Mouse (Mus musculus): ENCODE results near the gene Kif5a. TPM values are rescaled to one million over a fixed set of nuclear protein-coding genes. Genes with fewer than 3 reads are reported as not detected.

The Kif5a gene
- polyA plus RNA-seq, 1 experiment from 2014 or later = 1.2 TPM

DNA sequence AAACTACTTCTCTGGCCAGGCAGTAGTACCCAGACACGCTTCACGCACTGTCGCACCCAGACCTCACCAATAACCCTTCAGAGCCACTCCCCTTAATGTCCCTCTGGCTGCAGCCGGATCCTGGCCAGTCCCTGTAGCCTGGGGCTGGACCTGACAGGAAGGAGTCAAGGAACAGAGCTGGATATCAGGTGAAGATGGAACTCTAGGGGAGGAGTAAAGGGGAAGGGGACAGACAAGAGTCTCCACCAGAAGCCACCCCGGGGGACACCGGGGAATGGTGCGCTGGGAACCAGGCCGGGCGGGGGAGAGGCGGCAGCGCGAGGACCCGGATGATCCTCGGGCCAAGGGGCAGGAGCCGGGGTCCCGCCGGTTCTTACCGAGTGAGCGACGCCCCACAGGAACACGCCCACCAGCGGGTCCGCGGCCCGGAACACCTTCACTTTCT lies 52.2 kb downstream of the Kif5a start:
- WGBS = under 1% methylated on average over 25 of the region's 25 CpGs
- Histone ChIP-seq H3K27me3 (ENCODE audit: control insufficient read depth, insufficient read depth, low read length) (no peaks in the 10 kb centered on the region), H3K9me3 (ENCODE audit: control insufficient read depth, low read length) (no peaks in the 10 kb centered on the region), H3K4me3 (ENCODE audit: control insufficient read depth in 1 of 2, insufficient read depth in 1 of 2, low read depth in 1 of 2, low read length in 2 of 2) (peak overlapping the region; percentile 65 to 95), H3K9ac (ENCODE audit: low read length) (peak overlapping the region; percentile 88), H3K27ac (replicated peaks in 1 of 2; ENCODE audit: control insufficient read depth in 1 of 2, insufficient read depth in 1 of 2, low read depth in 2 of 2, low read length in 2 of 2) (peak overlapping the region in 1 of 2 experiments; percentile 57; a peak in 2 of 4 replicates), H3K36me3 (ENCODE audit: control insufficient read depth, insufficient read depth, low read length) (peaks cover 24% of the 10 kb centered on the region), H3K4me1 (ENCODE audit: control insufficient read depth in 2 of 2, insufficient read depth in 2 of 2, low read length in 2 of 2) (peaks cover 12 to 16% of the 10 kb centered on the region in 2 experiments), H3K4me2 (ENCODE audit: low read length) (peak overlapping the region; percentile 95)
- ATAC-seq (ENCODE audit: insufficient number of reproducible peaks, insufficient read depth, low FRiP score, low read depth) = peak; percentile 67

DNA sequence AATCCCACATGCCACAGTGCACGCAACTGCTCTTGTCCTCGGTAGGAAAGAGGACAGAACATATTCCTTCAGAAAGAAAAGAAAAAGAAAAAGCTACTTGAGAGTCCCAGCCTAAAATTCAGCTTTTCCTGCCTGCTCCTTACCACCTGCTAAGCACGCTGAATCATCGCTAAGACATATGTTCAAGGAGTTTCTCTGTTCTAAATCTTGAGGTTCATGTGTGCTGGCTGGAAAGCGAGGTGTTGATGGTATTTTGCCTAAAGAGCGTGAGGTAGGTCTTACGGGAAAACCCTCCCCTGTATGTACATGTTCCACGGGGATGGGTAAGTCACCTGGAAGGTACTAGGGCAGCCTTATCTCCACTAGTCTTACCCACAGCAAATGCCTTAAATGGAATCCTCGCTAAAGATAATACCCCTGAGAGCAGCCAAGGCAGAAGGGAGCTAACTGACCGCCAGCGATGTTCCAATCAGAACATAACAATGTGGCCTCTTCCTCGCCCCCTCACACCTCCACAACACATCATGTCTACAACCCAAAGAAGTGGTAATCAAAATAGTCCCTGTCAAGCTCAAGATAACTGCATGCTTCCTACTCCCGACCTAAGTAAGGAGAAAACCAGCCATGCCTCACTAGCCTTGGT lies 53.1 kb downstream of the Kif5a start:
- no peak for ATAC-seq (ENCODE audit: insufficient number of reproducible peaks, insufficient read depth, low FRiP score, low read depth)
- WGBS = 73% methylated on average over 13 of the region's 13 CpGs
- H3K9me3 ChIP-seq (ENCODE audit: control insufficient read depth, low read length) = no peaks in the 10 kb centered on the region
- H3K27ac ChIP-seq (replicated peaks in 1 of 2; ENCODE audit: control insufficient read depth in 1 of 2, insufficient read depth in 1 of 2, low read depth in 2 of 2, low read length in 2 of 2) = no peak overlapping the region
- H3K27me3 ChIP-seq (ENCODE audit: control insufficient read depth, insufficient read depth, low read length) = no peaks in the 10 kb centered on the region
- H3K4me2 ChIP-seq (ENCODE audit: low read length) = peak overlapping the region; percentile 95
- H3K36me3 ChIP-seq (ENCODE audit: control insufficient read depth, insufficient read depth, low read length) = peaks cover 32% of the 10 kb centered on the region
- H3K9ac ChIP-seq (ENCODE audit: low read length) = peak overlapping the region; percentile 88; the same call in 1 of the 2 replicates
- H3K4me3 ChIP-seq (ENCODE audit: control insufficient read depth in 1 of 2, insufficient read depth in 1 of 2, low read depth in 1 of 2, low read length in 2 of 2) = peak overlapping the region in 1 of 2 experiments; percentile 95; a peak in 1 of 4 replicates
- H3K4me1 ChIP-seq (ENCODE audit: control insufficient read depth in 2 of 2, insufficient read depth in 2 of 2, low read length in 2 of 2) = peaks cover 12 to 16% of the 10 kb centered on the region in 2 experiments

DNA sequence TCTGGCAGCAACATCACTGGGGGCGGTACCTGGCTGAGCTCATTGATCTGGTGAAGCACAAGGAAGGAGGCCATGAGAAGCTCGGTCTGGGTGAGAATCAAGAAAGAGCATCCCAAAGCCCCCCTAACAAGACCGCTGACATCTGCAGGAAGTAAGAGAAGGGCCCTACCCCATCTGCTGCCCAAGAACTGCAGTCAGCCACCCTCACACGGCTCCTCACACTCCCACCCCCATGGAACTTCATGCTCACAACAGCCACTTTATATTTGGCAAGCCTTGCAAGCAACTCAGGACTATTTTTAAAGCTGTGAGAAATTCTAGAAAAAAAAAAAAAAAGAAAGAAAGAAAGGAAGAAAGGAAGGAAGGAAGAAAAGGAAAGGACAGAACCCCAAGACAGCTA lies 54.2 kb downstream of the Kif5a start:
- H3K9me3 ChIP-seq (ENCODE audit: control insufficient read depth, low read length) = no peaks in the 10 kb centered on the region
- no peak for ATAC-seq (ENCODE audit: insufficient number of reproducible peaks, insufficient read depth, low FRiP score, low read depth)
- no peak overlapping the region for H3K4me3 ChIP-seq (ENCODE audit: control insufficient read depth in 1 of 2, insufficient read depth in 1 of 2, low read depth in 1 of 2, low read length in 2 of 2)
- no peak overlapping the region for H3K27ac ChIP-seq (replicated peaks in 1 of 2; ENCODE audit: control insufficient read depth in 1 of 2, insufficient read depth in 1 of 2, low read depth in 2 of 2, low read length in 2 of 2)
- H3K4me1 ChIP-seq (ENCODE audit: control insufficient read depth in 2 of 2, insufficient read depth in 2 of 2, low read length in 2 of 2) = peaks cover 12 to 16% of the 10 kb centered on the region in 2 experiments
- no peak overlapping the region for H3K9ac ChIP-seq (ENCODE audit: low read length)
- WGBS = 71% methylated on average over 4 of the region's 4 CpGs
- H3K36me3 ChIP-seq (ENCODE audit: control insufficient read depth, insufficient read depth, low read length) = peaks cover 43% of the 10 kb centered on the region
- no peaks in the 10 kb centered on the region for H3K27me3 ChIP-seq (ENCODE audit: control insufficient read depth, insufficient read depth, low read length)
- no peak overlapping the region for H3K4me2 ChIP-seq (ENCODE audit: low read length)

DNA sequence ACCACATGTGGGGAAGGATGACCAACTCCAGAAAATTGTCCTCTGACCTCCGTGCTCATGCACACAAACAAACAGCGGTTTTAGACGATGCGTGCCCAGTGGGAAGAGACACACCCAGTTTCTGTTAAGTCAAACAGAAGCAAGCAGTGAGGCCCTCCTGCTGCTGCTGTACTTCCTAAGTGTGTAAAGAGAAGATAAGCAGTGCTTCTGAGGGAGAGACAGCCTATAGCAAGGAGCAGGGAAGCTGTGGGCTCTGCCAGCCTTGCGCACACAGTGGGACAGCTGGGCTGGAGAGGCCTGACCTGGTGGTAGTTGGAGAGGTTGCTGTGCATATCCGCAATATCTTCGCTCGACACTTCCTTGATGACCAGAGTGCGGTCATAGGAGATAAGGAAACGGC lies 57.8 kb downstream of the Kif5a start:
- peaks cover 4 to 9% of the 10 kb centered on the region in 2 experiments for H3K4me1 ChIP-seq (ENCODE audit: control insufficient read depth in 2 of 2, insufficient read depth in 2 of 2, low read length in 2 of 2)
- H3K9me3 ChIP-seq (ENCODE audit: control insufficient read depth, low read length) = no peaks in the 10 kb centered on the region
- no peak for ATAC-seq (ENCODE audit: insufficient number of reproducible peaks, insufficient read depth, low FRiP score, low read depth)
- 66% methylated on average over 10 of the region's 10 CpGs for WGBS
- H3K27ac ChIP-seq (replicated peaks in 1 of 2; ENCODE audit: control insufficient read depth in 1 of 2, insufficient read depth in 1 of 2, low read depth in 2 of 2, low read length in 2 of 2) = no peak overlapping the region
- H3K9ac ChIP-seq (ENCODE audit: low read length) = no peak overlapping the region
- H3K36me3 ChIP-seq (ENCODE audit: control insufficient read depth, insufficient read depth, low read length) = peaks cover 67% of the 10 kb centered on the region
- no peak overlapping the region for H3K4me2 ChIP-seq (ENCODE audit: low read length)
- no peak overlapping the region for H3K4me3 ChIP-seq (ENCODE audit: control insufficient read depth in 1 of 2, insufficient read depth in 1 of 2, low read depth in 1 of 2, low read length in 2 of 2)
- no peaks in the 10 kb centered on the region for H3K27me3 ChIP-seq (ENCODE audit: control insufficient read depth, insufficient read depth, low read length)

DNA sequence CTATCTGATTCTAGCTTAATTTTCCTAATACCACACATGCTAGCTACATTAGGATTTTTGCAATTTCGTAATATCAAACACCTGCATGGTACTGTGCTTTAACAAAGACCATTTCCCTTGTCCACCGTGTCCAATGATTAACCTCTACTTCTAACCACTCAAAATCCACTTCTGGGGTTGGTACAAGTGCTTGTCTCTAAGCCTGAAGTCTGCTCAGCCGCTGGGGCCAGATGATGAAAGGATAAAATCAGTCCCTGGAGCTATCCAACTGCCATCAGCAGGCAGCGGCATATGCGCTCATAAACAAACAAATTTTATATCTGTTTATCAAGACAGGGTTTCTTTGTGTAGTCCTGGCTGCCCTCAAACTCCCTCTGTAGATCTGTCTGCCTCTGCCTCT lies 58.6 kb downstream of the Kif5a start:
- peaks cover 74% of the 10 kb centered on the region for H3K36me3 ChIP-seq (ENCODE audit: control insufficient read depth, insufficient read depth, low read length)
- H3K9ac ChIP-seq (ENCODE audit: low read length) = no peak overlapping the region
- no peak overlapping the region for H3K4me2 ChIP-seq (ENCODE audit: low read length)
- H3K9me3 ChIP-seq (ENCODE audit: control insufficient read depth, low read length) = no peaks in the 10 kb centered on the region
- WGBS = 83% methylated on average over 5 of the region's 5 CpGs
- no peak for ATAC-seq (ENCODE audit: insufficient number of reproducible peaks, insufficient read depth, low FRiP score, low read depth)
- no peaks in the 10 kb centered on the region for H3K27me3 ChIP-seq (ENCODE audit: control insufficient read depth, insufficient read depth, low read length)
- peaks cover 3 to 6% of the 10 kb centered on the region in 2 experiments; a peak in 1 of 4 replicates for H3K4me1 ChIP-seq (ENCODE audit: control insufficient read depth in 2 of 2, insufficient read depth in 2 of 2, low read length in 2 of 2)
- H3K27ac ChIP-seq (replicated peaks in 1 of 2; ENCODE audit: control insufficient read depth in 1 of 2, insufficient read depth in 1 of 2, low read depth in 2 of 2, low read length in 2 of 2) = no peak overlapping the region
- no peak overlapping the region for H3K4me3 ChIP-seq (ENCODE audit: control insufficient read depth in 1 of 2, insufficient read depth in 1 of 2, low read depth in 1 of 2, low read length in 2 of 2)

DNA sequence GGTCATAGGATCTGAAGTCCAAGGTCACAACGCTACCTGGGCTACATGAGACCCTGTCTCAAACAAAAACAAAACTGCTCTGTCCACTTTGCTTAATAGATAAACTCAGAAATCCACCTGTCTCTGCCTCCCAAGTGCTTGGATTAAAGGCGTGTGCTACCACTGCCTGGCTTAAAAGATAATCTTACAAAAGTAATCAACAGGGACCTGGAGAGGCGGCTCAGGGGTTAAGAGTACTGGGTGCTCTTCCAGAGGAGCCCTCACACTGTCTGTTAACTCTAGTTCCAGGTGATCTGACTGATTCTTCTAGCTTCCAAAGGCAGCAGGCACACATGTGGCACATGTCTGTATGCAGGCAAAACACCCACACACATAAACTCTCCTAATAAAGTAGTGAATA lies 60.0 kb downstream of the Kif5a start:
- no peak overlapping the region for H3K27ac ChIP-seq (replicated peaks in 1 of 2; ENCODE audit: control insufficient read depth in 1 of 2, insufficient read depth in 1 of 2, low read depth in 2 of 2, low read length in 2 of 2)

DNA sequence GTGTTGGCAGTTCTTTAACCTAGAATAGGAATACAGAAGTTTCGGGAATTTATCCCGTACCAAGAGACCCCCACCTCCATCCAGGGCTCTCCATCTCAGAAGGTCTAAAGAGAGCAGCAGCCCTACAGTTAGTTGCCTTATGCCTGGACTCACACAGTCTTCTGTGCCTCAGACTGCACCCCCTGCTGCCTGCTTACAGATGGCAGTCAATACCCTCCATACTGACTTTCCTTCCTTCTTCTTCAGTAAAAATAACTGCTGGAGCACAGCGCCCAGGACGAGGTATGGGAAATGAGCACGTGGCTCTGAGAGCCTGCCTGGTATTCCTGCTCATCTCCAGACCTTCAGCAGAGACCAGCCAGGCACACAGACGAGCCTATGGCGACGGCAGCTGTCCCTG lies 62.9 kb downstream of the Kif5a start:
- Histone ChIP-seq H3K27ac (replicated peaks in 1 of 2; ENCODE audit: control insufficient read depth in 1 of 2, insufficient read depth in 1 of 2, low read depth in 2 of 2, low read length in 2 of 2) (no peak overlapping the region), H3K36me3 (ENCODE audit: control insufficient read depth, insufficient read depth, low read length) (peaks cover 61% of the 10 kb centered on the region), H3K9ac (ENCODE audit: low read length) (no peak overlapping the region), H3K4me3 (ENCODE audit: control insufficient read depth in 1 of 2, insufficient read depth in 1 of 2, low read depth in 1 of 2, low read length in 2 of 2) (no peak overlapping the region), H3K9me3 (ENCODE audit: control insufficient read depth, low read length) (no peaks in the 10 kb centered on the region), H3K4me1 (ENCODE audit: control insufficient read depth in 2 of 2, insufficient read depth in 2 of 2, low read length in 2 of 2) (peaks cover 4 to 5% of the 10 kb centered on the region in 2 experiments), H3K27me3 (ENCODE audit: control insufficient read depth, insufficient read depth, low read length) (no peaks in the 10 kb centered on the region), H3K4me2 (ENCODE audit: low read length) (no peak overlapping the region)
- no peak for ATAC-seq (ENCODE audit: insufficient number of reproducible peaks, insufficient read depth, low FRiP score, low read depth)
- 73% methylated on average over 8 of the region's 8 CpGs for WGBS

More for the DNA sequence above, 60.0 kb downstream of the Kif5a start:
- Histone ChIP-seq H3K9ac (ENCODE audit: low read length) (no peak overlapping the region), H3K36me3 (ENCODE audit: control insufficient read depth, insufficient read depth, low read length) (peaks cover 82% of the 10 kb centered on the region), H3K4me3 (ENCODE audit: control insufficient read depth in 1 of 2, insufficient read depth in 1 of 2, low read depth in 1 of 2, low read length in 2 of 2) (no peak overlapping the region), H3K9me3 (ENCODE audit: control insufficient read depth, low read length) (no peaks in the 10 kb centered on the region), H3K4me2 (ENCODE audit: low read length) (no peak overlapping the region), H3K4me1 (ENCODE audit: control insufficient read depth in 2 of 2, insufficient read depth in 2 of 2, low read length in 2 of 2) (no peaks in the 10 kb centered on the region), H3K27me3 (ENCODE audit: control insufficient read depth, insufficient read depth, low read length) (no peaks in the 10 kb centered on the region)
- ATAC-seq (ENCODE audit: insufficient number of reproducible peaks, insufficient read depth, low FRiP score, low read depth) = no peak
- WGBS = 73% methylated on average over 3 of the region's 3 CpGs

DNA sequence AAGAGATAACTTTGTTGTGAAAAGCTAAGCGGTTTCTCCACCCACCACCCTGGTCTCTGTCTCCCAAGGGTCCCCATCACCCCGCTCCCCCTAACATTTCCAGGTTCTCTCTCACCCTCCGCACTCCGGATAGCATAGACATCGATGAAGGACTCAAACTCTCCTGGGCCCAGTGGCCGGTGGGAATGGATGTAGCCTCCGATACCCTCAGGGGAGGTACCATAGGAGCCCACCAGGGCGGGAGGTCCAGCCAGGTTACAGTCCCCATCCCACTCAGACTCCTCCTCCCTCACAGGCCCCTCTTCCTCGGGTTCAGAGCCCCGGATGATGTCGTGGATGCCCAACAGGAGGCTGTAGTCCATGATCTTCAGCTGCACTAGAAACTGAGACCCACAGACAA lies 63.7 kb downstream of the Kif5a start:
- H3K4me2 ChIP-seq (ENCODE audit: low read length) = no peak overlapping the region
- H3K27me3 ChIP-seq (ENCODE audit: control insufficient read depth, insufficient read depth, low read length) = no peaks in the 10 kb centered on the region
- peaks cover 7 to 8% of the 10 kb centered on the region in 2 experiments for H3K4me1 ChIP-seq (ENCODE audit: control insufficient read depth in 2 of 2, insufficient read depth in 2 of 2, low read length in 2 of 2)
- WGBS = 81% methylated on average over 11 of the region's 11 CpGs
- no peak overlapping the region for H3K4me3 ChIP-seq (ENCODE audit: control insufficient read depth in 1 of 2, insufficient read depth in 1 of 2, low read depth in 1 of 2, low read length in 2 of 2)
- no peak for ATAC-seq (ENCODE audit: insufficient number of reproducible peaks, insufficient read depth, low FRiP score, low read depth)
- no peak overlapping the region for H3K27ac ChIP-seq (replicated peaks in 1 of 2; ENCODE audit: control insufficient read depth in 1 of 2, insufficient read depth in 1 of 2, low read depth in 2 of 2, low read length in 2 of 2)
- H3K9ac ChIP-seq (ENCODE audit: low read length) = no peak overlapping the region
- no peaks in the 10 kb centered on the region for H3K9me3 ChIP-seq (ENCODE audit: control insufficient read depth, low read length)
- peaks cover 53% of the 10 kb centered on the region for H3K36me3 ChIP-seq (ENCODE audit: control insufficient read depth, insufficient read depth, low read length)

All from heart, embryonic 14.5 days (tissue).